Mouse (Mus musculus) spleen, adult 2 months (tissue): ENCODE results near the gene Olah. TPM values are rescaled to one million over a fixed set of nuclear protein-coding genes. Genes with fewer than 3 reads are reported as not detected.
"Not testable (repeated sequence)": the region's sequence is repeated elsewhere in the genome, so short reads cannot be mapped to it uniquely, and the experiment has no call there.

ENCODE experiments used
- DNase-seq, 2 experiments: peaks; one replicate each; pipeline versions ENCODE4 v3.0.0 to v3.0.0-alpha.2; 2012 to 2021; ENCODE audit warnings: low spot score in 2 of 2, low read depth in 1 of 2
- H3K27ac ChIP-seq: fragments of 200-500 bp; 2 replicates; pipeline ENCODE4 v1.5.1; 2012; ENCODE audit warnings: low read length, inconsistent platforms; ENCODE audit not compliant: insufficient read depth
- H3K27me3 ChIP-seq: fragments of 200-500 bp; 2 replicates; pipeline ENCODE4 v1.6.1; 2012; ENCODE audit warnings: mild to moderate bottlenecking, moderate library complexity, low read length, inconsistent platforms; ENCODE audit not compliant: control insufficient read depth, insufficient read depth
- H3K36me3 ChIP-seq: fragments of 200-500 bp; 2 replicates; pipeline ENCODE4 v1.6.1; 2012; ENCODE audit warnings: mild to moderate bottlenecking, low read length, inconsistent platforms; ENCODE audit not compliant: control insufficient read depth, insufficient read depth
- H3K4me1 ChIP-seq: fragments of 200-500 bp; 2 replicates; pipeline ENCODE4 v1.6.1; 2011; ENCODE audit warnings: inconsistent platforms; ENCODE audit not compliant: control insufficient read depth, insufficient read depth, insufficient read length
- H3K4me3 ChIP-seq: fragments of 200-500 bp; 2 replicates; pipeline ENCODE4 v1.5.1; 2011; ENCODE audit warnings: mild to moderate bottlenecking, inconsistent platforms; ENCODE audit not compliant: insufficient read depth, insufficient read length; ENCODE audit errors: extremely low read depth
- CTCF ChIP-seq: fragments of 200-500 bp; IDR thresholded peaks from 2 replicates; pipeline ENCODE4 v1.5.1; 2011; ENCODE audit warnings: mild to moderate bottlenecking, inconsistent platforms; ENCODE audit not compliant: insufficient read depth, insufficient read length, insufficient replicate concordance; ENCODE audit errors: extremely low read depth
- POLR2A ChIP-seq: fragments of 200-500 bp; IDR thresholded peaks from 2 replicates; pipeline ENCODE4 v1.6.1; 2011; ENCODE audit warnings: low read depth, low read length, inconsistent platforms
- whole genome bisulfite sequencing: fragments of 180-500 bp; shearing (Covaris S2); methylation state at CpG from one replicate; pipeline ENCODE4 v1.1.7; 2018; 5-methylcytosine and 5-hydroxymethylcytosine counted together
- polyA plus RNA-seq: library from polyadenylated mRNA; depleted of rRNA; stranded (reverse); fragments of >200 nt; gene quantifications from 2 replicates; pipeline ENCODE4 v1.2.3, GENCODE M21; 2012; rRNA removed

The Olah gene
- not detected in 2 replicates for polyA plus RNA-seq

DNA sequence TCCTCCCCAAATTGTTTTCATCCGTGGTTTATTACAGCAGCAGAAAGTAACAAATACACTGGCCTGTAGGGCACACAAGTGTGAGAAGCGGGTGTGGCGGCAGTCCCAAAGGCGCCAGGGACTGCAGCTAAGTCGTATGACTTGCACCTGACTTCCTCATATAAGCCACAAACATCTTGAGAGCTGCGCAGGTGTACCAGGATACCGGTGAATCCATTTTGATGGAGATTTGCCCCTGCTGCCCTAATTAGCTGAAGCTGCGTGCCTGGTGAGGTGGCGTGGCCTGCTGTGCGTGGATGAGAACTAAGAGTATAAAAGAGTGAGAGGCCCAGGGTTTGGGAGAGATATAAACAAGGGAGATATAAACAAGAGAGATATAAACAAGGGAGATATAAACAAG lies at the start of gene Olah:
Gene Olah (minus strand): TSS at position 101 of the 400 bp plus-strand sequence.
- H3K4me3 ChIP-seq, H3K36me3 ChIP-seq, H3K27ac ChIP-seq, DNase-seq, H3K27me3 ChIP-seq, H3K4me1 ChIP-seq: not testable (repeated sequence)
- WGBS, result 72% methylated on average over 10 of the region's 10 CpGs

DNA sequence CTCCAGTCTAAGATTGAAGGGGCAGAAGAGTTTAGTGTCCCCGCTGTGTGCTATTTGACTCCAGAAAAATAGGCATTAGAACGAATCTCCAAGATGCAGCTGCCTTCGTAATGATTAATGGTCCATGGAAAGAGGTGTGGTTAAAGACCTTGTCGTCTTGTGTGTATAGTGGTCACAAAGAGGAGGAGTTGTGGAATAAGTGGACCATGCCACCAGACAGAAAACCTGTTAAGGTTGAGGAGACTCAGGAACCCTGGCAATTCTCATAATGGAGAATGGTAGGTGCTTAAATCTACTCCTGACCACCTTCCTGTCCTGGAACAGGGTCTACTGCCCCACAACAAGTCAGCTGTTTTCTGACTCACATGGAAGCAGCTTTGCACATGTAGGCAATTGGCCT lies 49.0 kb upstream of the Olah start:
- H3K27ac ChIP-seq, result no peak overlapping the region
- peaks cover 31% of the 10 kb centered on the region for H3K36me3 ChIP-seq
- no peaks in the 10 kb centered on the region for H3K27me3 ChIP-seq
- H3K4me1 ChIP-seq, result no peaks in the 10 kb centered on the region
- DNase-seq, result no peak
- 90% methylated on average over 4 of the region's 4 CpGs for whole genome bisulfite sequencing
- TF ChIP-seq POLR2A (no peak), CTCF (no peak)
- no peak overlapping the region for H3K4me3 ChIP-seq

DNA sequence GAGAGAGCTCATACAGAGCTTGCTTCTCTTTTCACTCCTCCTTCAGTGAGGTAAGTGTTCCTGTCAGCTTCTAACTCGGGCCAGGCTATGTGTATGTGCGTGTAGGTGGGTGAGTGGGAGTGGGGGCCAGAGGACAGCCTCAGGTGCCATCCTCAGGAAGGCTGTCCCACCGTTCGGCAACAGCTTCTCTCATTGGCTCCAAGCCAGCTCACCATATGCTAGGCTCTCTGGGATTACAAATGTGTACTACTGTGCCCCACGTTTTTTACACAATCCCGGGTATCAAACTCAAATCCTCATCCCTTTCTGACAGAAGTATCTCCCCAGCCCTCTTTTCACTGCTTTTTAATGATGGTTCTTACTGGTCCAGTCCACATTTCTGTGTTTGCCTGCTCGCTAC lies 47.2 kb upstream of the Olah start:
- Histone ChIP-seq H3K4me3 (no peak overlapping the region), H3K27ac (no peak overlapping the region), H3K27me3 (no peaks in the 10 kb centered on the region), H3K36me3 (peaks cover 30% of the 10 kb centered on the region), H3K4me1 (no peaks in the 10 kb centered on the region)
- DNase-seq, result no peak
- WGBS, result 90% methylated on average over 7 of the region's 7 CpGs
- TF ChIP-seq POLR2A (no peak), CTCF (no peak)

DNA sequence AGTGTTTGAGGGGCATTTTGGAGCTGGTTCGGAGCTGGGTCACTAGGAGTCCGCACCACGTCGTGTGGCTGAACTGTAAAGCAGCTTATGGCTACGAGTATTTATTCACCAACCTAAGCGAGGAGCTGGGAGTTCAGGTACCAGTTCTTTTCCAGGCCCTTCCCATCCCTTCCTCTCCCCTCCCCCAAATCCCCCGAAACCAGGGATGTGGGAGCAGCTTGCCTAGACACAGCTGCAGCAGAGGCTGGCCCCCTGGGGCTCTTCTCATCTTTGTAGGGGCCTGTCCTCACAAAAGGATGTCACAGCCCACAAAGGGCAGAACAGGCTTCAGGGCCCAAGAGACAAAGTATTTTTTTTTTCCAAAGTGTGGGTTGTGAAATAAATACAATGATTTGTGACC lies 40.9 kb upstream of the Olah start:
- Histone ChIP-seq H3K36me3 (peaks cover 32% of the 10 kb centered on the region), H3K4me3 (no peak overlapping the region), H3K27me3 (no peaks in the 10 kb centered on the region), H3K4me1 (no peaks in the 10 kb centered on the region), H3K27ac (no peak overlapping the region)
- DNase-seq, result no peak
- WGBS, result 92% methylated on average over 7 of the region's 7 CpGs
- TF ChIP-seq CTCF, result no peak
- no peak for TF ChIP-seq POLR2A

DNA sequence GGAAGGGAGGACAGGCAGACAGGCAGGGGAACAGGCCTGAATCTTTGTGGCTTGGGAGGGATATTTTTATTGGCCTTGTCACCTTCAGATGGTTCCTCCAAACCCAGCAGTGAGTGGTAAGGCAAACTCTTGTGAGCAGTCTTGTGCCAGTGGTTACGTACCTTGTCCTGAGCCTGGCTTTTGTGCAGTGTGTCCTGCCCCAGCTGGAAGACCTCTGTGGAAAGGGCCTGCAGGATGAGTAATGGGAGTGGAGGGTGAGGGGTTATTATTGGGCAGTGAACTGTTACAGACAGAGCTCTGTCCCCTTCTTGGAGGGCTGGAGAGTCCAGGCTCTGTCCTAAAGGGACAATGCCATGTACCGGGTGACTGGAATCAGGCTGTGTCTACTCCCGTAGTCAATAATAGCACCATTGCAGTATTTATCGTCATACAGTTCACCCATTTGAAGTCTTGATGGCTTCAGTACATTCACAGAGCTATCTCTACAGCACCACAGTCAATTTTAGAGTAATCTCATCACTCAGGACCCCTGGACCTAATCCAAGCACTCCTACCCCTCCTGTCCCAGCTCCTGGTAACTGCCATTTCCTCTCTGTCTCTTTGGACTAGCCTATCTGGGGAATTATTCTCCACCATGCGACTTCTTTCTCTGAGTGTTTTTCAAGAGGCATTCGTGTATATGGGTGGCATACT lies 38.5 kb upstream of the Olah start:
- DNase-seq, result no peak
- Histone ChIP-seq H3K27me3 (no peaks in the 10 kb centered on the region), H3K4me1 (no peaks in the 10 kb centered on the region), H3K36me3 (peaks cover 22% of the 10 kb centered on the region), H3K27ac (no peak overlapping the region), H3K4me3 (no peak overlapping the region)
- 82% methylated on average over 6 of the region's 6 CpGs for WGBS
- no peak for TF ChIP-seq POLR2A
- no peak for TF ChIP-seq CTCF

DNA sequence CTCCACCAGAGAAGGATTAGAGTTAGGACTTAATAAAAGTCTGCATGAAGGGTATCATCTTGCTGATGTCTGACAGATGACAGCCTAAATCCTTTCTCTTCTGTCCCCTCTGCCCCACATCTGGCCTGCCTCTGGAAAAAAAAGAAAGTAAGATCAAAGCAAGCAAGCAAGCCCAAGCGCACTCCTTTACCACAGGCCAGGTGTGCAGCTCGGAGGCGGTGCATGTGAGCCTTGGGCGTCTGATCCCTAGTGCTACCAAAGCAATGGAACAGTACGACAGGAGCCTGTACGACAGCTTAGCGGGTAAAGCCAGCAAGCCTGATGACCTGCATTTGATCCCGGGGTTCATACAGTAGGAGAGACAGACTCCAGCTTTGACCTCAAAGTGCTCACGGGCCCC lies 33.9 kb upstream of the Olah start:
- TF ChIP-seq CTCF (no peak), POLR2A (no peak)
- 86% methylated on average over 9 of the region's 9 CpGs for WGBS

DNA sequence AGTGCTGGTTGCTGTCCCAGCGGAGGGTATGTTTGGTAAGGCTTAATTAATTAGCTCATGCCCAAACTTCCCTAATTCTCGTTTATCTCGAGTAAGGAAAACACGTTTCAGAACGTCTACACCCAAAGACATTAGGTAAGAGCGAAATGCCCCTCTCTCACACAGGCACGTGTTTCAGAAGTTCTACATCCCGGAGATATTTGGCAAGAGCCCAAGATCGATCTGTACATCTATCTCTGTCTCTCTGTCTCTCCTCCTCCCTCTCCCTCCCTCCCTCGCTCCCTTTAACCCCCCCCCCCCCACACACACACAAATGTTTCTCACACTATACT lies 27.5 kb upstream of the Olah start:
- Histone ChIP-seq H3K4me1 (peaks cover 2% of the 10 kb centered on the region; the same call in 1 of the 2 replicates), H3K4me3 (peak overlapping the region; percentile 79), H3K27ac (no peak overlapping the region), H3K36me3 (peaks cover 2% of the 10 kb centered on the region; the same call in 1 of the 2 replicates), H3K27me3 (no peaks in the 10 kb centered on the region)
- TF ChIP-seq CTCF (no peak), POLR2A (no peak)
- under 1% methylated on average over 9 of the region's 10 CpGs for WGBS
- DNase-seq, result no peak

More for the DNA sequence above, 33.9 kb upstream of the Olah start:
- no peak overlapping the region for H3K4me3 ChIP-seq
- H3K4me1 ChIP-seq, result no peaks in the 10 kb centered on the region
- peaks cover 5% of the 10 kb centered on the region; the same call in 1 of the 2 replicates for H3K36me3 ChIP-seq
- H3K27me3 ChIP-seq, result no peaks in the 10 kb centered on the region
- no peak for DNase-seq
- no peak overlapping the region for H3K27ac ChIP-seq
